Mouse (Mus musculus): ENCODE measurements around the gene Dhfr. TPM values are rescaled to one million over a fixed set of nuclear protein-coding genes. Genes with fewer than 3 reads are reported as not detected.

Dhfr gene
- total RNA-seq (2017): 1.1 and 2.2 TPM in 2 replicates

DNA sequence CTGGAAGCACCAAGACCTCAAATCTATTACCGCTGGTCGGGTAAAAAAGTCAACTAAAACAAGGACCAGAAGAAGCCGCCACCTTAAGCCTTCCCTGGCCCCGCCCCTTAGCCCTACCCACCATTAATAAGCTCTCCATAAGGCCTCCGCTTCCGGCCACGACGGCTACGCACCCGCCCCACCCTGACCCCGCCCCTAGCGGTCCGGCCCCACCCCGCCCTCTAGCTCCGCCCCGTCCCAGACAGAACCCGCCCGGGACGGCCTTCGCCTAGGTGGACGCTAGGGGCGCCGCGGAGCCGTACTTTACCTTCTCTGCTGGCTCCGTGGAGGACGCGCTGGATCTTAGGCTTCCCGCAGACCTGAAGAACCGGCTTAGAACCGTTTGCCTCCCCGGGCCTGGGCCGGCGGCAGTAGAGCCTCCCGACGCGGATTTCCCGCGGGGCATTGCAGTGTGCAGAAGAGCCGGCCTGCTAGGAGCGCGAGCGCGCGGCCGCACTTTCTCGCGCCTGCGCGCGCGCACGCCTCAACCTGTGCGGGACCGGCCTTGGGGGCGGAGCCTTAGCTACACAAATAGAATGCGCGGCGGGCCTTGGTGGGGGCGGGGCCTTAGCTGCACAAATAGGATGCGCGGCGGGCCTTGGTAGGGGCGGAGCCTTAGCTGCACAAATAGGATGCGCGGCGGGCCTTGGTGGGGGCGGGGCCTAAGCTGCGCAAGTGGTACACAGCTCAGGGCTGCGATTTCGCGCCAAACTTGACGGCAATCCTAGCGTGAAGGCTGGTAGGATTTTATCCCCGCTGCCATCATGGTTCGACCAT, at the start of gene Dhfr, which contains the start of gene Msh3:
TSS of gene Dhfr (plus strand) at position 271 of the 816 bp plus-strand sequence.
TSS of gene Msh3 (minus strand) at position 548 of the 816 bp plus-strand sequence.
- peak; percentile 86 for ATAC-seq (ENCODE audit: extremely low read depth, insufficient number of reproducible peaks, low FRiP score, poor library complexity, severe bottlenecking)

GRCm38 (mm10) chr13:92305680-92306079, 48.8 kb upstream of the Dhfr start, which contains the start of gene Gm20379:
Gm20379 (plus strand) TSS chr13:92305980.
- ATAC-seq (ENCODE audit: extremely low read depth, insufficient number of reproducible peaks, low FRiP score, poor library complexity, severe bottlenecking): no peak

DNA sequence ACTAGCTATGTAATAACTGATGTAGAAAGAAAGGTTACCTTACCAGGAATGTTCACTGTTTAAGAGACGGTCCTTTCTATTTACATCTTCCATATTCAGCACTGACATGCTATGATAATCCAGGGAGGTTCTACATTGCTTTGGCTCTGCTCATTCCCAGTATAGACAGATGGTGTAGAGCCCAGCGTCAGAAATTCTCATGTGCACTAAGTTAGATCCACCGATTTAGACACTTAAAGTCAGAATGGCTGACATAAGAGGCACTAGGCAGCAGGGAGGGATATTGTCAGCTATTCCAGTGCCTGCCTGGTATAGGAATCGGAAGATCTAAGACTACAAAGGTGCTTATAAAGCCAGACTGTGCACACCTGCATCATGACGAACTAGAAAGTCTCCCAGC, 39.9 kb upstream of the Dhfr start:
- ATAC-seq (ENCODE audit: extremely low read depth, insufficient number of reproducible peaks, low FRiP score, poor library complexity, severe bottlenecking): no peak

- ATAC-seq (ENCODE audit: extremely low read depth, insufficient number of reproducible peaks, low FRiP score, poor library complexity, severe bottlenecking): peak; percentile 62; the same call in 1 of the 2 replicates
These were observed 33.8 kb upstream of the Dhfr start for GRCm38 (mm10) chr13:92320770-92321169.

DNA sequence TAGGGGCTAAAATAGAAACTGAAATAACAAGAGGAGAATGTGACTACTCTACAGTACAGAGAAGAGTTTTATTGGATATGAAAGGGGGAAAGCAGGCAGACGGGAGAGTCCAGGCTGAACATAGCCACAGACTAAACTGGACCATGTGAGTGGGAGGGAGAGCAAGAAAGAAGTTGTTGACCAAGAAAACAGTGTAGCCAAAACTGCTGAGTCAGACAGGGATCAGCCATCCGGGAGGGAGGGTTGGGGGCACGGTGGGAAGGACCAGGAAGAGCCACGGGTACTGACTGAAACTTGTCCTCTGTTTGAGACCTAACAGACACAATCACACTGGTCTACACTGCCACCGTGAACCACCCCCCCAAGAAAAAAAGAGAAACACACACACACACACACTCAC, 28.5 kb upstream of the Dhfr start:
- ATAC-seq (ENCODE audit: extremely low read depth, insufficient number of reproducible peaks, low FRiP score, poor library complexity, severe bottlenecking): no peak

DNA sequence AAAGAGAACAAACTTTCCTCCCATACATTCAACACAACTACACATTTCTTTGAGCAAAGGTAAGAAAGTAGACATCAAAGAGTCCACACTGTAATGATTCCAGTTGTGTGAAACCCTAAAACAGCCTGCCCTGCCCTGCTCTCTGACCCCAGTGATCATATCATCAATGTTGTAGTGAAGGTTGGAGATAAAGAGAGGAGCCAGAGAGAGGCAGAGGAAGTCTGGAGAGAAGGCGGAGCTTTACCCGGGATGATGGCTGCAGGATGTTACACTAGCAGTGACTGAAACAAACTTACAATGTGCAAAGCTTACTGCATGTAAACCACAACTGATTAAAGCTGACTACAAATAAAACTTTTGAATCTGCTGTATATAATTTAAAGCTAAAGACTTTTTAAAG, 26.5 kb upstream of the Dhfr start:
- ATAC-seq (ENCODE audit: extremely low read depth, insufficient number of reproducible peaks, low FRiP score, poor library complexity, severe bottlenecking): no peak

GRCm38 (mm10) chr13:92330621-92331020, 23.9 kb upstream of the Dhfr start:
- ATAC-seq (ENCODE audit: extremely low read depth, insufficient number of reproducible peaks, low FRiP score, poor library complexity, severe bottlenecking): no peak

DNA sequence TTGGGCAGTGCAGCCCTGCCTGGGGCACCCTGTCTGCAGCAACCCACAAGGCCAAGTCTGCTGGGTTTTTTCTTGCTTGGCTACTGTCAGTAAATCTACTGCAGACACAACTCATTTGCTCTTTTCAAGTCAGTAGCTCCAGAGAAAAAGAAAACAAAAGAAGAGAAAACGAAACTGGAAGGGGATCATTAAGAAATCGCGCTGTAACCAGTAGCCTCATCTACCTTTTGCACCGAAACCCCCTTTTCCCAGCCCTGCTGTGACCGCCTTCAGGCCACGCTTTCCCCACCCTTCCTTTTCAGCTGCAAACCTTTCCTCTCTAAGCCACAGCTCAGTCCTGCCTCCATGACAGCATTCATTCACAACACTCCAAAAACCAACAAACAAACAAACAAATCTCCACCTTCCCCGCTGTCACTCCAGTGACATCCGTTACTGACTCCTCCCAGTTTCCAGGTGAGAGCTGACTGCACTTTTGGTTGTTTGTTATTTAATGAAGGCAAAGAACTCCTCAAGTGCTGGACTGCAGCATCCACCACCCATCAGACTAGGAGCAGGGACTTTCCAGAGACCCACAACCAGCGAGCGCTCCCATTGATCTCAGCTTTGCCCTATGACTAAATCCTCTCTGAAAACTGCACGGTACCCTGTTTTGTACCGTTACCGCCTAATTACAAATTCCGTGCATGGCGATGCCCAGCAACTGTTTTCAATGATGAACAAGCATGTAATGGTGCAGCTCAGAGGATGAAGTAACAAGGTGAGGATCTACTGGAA, 22.2 kb upstream of the Dhfr start:
- no peak for ATAC-seq (ENCODE audit: extremely low read depth, insufficient number of reproducible peaks, low FRiP score, poor library complexity, severe bottlenecking)

- 0 out of 2 replicates have a peak, but pooled peaks have one; percentile 19 for ATAC-seq (ENCODE audit: extremely low read depth, insufficient number of reproducible peaks, low FRiP score, poor library complexity, severe bottlenecking)
These were observed 17.7 kb upstream of the Dhfr start for GRCm38 (mm10) chr13:92336857-92337256.

GRCm38 (mm10) chr13:92337773-92338462, 16.6 kb upstream of the Dhfr start:
- ATAC-seq (ENCODE audit: extremely low read depth, insufficient number of reproducible peaks, low FRiP score, poor library complexity, severe bottlenecking): no peak

DNA sequence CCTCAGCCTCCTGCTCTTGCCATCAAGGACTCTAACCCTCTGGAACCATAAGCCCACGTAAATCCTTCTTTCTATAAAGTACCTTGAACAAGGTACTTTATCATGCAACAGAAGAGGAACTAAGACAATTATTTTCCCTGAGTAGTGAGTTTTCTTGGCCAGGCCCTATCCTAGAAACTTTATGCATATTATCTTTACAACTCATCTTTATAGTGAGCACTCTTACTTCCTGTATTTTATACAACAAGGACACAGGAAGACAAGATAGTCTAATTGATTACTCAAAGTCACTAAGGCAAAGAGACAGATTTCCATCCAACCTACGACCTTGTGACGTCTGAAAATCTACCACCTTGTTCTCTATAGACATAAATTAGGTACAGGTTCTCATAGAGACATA, 14.7 kb upstream of the Dhfr start:
- ATAC-seq (ENCODE audit: extremely low read depth, insufficient number of reproducible peaks, low FRiP score, poor library complexity, severe bottlenecking): no peak

- ATAC-seq (ENCODE audit: extremely low read depth, insufficient number of reproducible peaks, low FRiP score, poor library complexity, severe bottlenecking): no peak
These were observed 10.5 kb upstream of the Dhfr start for GRCm38 (mm10) chr13:92344033-92344432.

GRCm38 (mm10) chr13:92346338-92346737, 8.2 kb upstream of the Dhfr start:
- ATAC-seq (ENCODE audit: extremely low read depth, insufficient number of reproducible peaks, low FRiP score, poor library complexity, severe bottlenecking): no peak

- no peak for ATAC-seq (ENCODE audit: extremely low read depth, insufficient number of reproducible peaks, low FRiP score, poor library complexity, severe bottlenecking)
These were observed 3.4 kb upstream of the Dhfr start for GRCm38 (mm10) chr13:92351100-92351499.

- ATAC-seq (ENCODE audit: extremely low read depth, insufficient number of reproducible peaks, low FRiP score, poor library complexity, severe bottlenecking): no peak
These were observed 570 bp upstream of the Dhfr start for GRCm38 (mm10) chr13:92353956-92354355.

- ATAC-seq (ENCODE audit: extremely low read depth, insufficient number of reproducible peaks, low FRiP score, poor library complexity, severe bottlenecking): peak; percentile 1; the same call in 1 of the 2 replicates
These were observed 732 bp downstream of the Dhfr start for GRCm38 (mm10) chr13:92355272-92355643.

DNA sequence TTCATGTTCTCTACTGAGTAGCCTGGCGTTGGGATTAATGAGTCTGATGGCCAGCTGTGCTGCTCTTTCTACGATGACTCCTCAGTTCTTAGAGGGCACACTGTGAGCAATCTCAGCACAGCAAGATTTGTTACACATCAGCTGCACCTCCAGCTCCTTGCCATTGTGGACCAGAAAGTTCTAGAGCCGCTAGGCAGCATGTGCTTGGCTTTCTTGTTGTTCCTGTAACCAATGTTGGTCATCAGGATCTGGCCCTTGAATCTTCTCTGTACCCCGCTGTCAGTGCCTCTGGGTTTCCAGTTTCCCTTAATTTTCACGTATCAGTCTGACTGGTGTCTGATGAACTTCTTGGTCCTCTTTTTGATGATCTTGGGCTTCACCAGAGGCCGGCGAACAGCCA, 1.9 kb downstream of the Dhfr start:
- no peak for ATAC-seq (ENCODE audit: extremely low read depth, insufficient number of reproducible peaks, low FRiP score, poor library complexity, severe bottlenecking)

GRCm38 (mm10) chr13:92357644-92358043, 3.1 kb downstream of the Dhfr start:
- no peak for ATAC-seq (ENCODE audit: extremely low read depth, insufficient number of reproducible peaks, low FRiP score, poor library complexity, severe bottlenecking)

- no peak for ATAC-seq (ENCODE audit: extremely low read depth, insufficient number of reproducible peaks, low FRiP score, poor library complexity, severe bottlenecking)
These were observed 7.1 kb downstream of the Dhfr start for GRCm38 (mm10) chr13:92361609-92362008.
